Mouse (Mus musculus) lung, postnatal 0 days (tissue): Measurements from ENCODE around the gene Lasp1.

Experiments used
- CTCF ChIP-seq: IDR thresholded peaks from 2 replicates; pipeline ENCODE4 v1.5.1; 2016; ENCODE audit warnings: antibody characterized with exemption, mild to moderate bottlenecking
- EP300 ChIP-seq: IDR thresholded peaks from 2 replicates; pipeline ENCODE4 v1.6.1; 2016; ENCODE audit warnings: antibody characterized with exemption, mild to moderate bottlenecking, control low read depth

DNA sequence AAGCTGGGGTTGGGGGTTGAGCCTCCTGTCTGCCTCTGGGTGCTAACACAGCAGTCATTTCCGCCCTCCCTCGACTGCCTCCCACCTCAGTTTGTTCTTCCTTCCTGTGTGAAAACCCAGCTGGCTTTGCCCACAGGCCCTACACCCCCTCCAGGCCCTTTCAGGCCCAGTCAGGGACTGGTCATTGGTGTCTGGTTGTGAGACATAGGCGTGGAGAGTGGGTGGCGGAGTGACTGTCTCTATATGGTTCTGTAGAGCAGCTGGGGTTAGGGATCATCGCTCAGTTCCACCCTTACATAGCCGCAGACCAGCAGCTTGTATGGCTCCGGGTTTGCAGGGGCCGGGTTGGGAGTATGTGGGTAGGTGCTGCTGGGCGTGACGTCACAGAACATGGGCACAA lies 26.5 kb downstream of the Lasp1 start:
- no peak for TF ChIP-seq EP300
- no peak for TF ChIP-seq CTCF
